Mouse (Mus musculus): ENCODE results near the gene Nt5dc3.

- TF ChIP-seq CTCF (IDR thresholded peaks at IDR 0.05; ENCODE audit: borderline replicate concordance, insufficient read depth, low read length) (no peak), POLR2A (IDR thresholded peaks at IDR 0.05; ENCODE audit: low read depth, low read length) (no peak)
Observed at GRCm38 (mm10) chr10:86769797-86770196, 9.0 kb upstream of the Nt5dc3 start.

Measured in embryonic fibroblast, embryonic 13.5 days (primary cell).